Mouse (Mus musculus) intestine, embryonic 16.5 days (tissue): ENCODE results near the gene Serac1. TPM values are rescaled to one million over a fixed set of nuclear protein-coding genes. Genes with fewer than 3 reads are reported as not detected.

Source experiments
- ATAC-seq: fragments of 200-750 bp; cut with Nextera tagmentation; 2 replicates; pipeline ENCODE4 v1.8.0; 2017; ENCODE audit warnings: moderate TSS enrichment, moderate library complexity
- H3K27ac ChIP-seq: fragments of 300-500 bp; sonication (generic); 2 replicates; pipeline ENCODE4 v1.5.1; 2014; ENCODE audit warnings: mild to moderate bottlenecking, low read length
- H3K27me3 ChIP-seq: fragments of 300-500 bp; sonication (generic); replicated peaks from 2 replicates; pipeline ENCODE4 v1.6.1; 2014; ENCODE audit warnings: low read length, control low read depth, mixed read lengths; ENCODE audit not compliant: control insufficient read depth, insufficient read depth
- H3K36me3 ChIP-seq: fragments of 300-500 bp; sonication (generic); 2 replicates; pipeline ENCODE4 v1.6.1; 2014; ENCODE audit warnings: low read length, control low read depth; ENCODE audit not compliant: control insufficient read depth, insufficient read depth
- H3K4me1 ChIP-seq: fragments of 300-500 bp; sonication (generic); 2 replicates; pipeline ENCODE4 v1.6.1; 2014; ENCODE audit warnings: low read length, control low read depth, mixed read lengths; ENCODE audit not compliant: control insufficient read depth, insufficient read depth
- H3K4me2 ChIP-seq: fragments of 300-500 bp; sonication (generic); 2 replicates; pipeline ENCODE4 v1.6.1; 2014; ENCODE audit warnings: low read depth, low read length, control low read depth
- H3K4me3 ChIP-seq: fragments of 300-500 bp; sonication (generic); 2 replicates; pipeline ENCODE4 v1.5.1; 2014; ENCODE audit warnings: mild to moderate bottlenecking, low read length
- H3K9ac ChIP-seq: fragments of 300-500 bp; sonication (generic); 2 replicates; pipeline ENCODE4 v1.6.1; 2014; ENCODE audit warnings: low read depth, low read length
- H3K9me3 ChIP-seq: fragments of 300-500 bp; sonication (generic); 2 replicates; pipeline ENCODE4 v1.6.1; 2016; ENCODE audit warnings: low read length, control low read depth; ENCODE audit not compliant: control insufficient read depth
- WGBS: fragments of 180-500 bp; shearing (Covaris S2); extraction: QIAGEN DNeasy Blood & Tissue Kit; methylation state at CpG from one replicate; pipeline ENCODE4 v1.1.7; 2014; 5-methylcytosine and 5-hydroxymethylcytosine counted together
- polyA plus RNA-seq: library from polyadenylated mRNA; unstranded; fragments of >200 nt; fragmentation: Nextera tagmentation; extraction: Ambion mirVana; gene quantifications from 2 replicates; pipeline ENCODE4 v1.2.1, GENCODE M21; 2015

Serac1 gene
- polyA plus RNA-seq, 1 experiment from 2014 or later = 4.6 TPM

DNA sequence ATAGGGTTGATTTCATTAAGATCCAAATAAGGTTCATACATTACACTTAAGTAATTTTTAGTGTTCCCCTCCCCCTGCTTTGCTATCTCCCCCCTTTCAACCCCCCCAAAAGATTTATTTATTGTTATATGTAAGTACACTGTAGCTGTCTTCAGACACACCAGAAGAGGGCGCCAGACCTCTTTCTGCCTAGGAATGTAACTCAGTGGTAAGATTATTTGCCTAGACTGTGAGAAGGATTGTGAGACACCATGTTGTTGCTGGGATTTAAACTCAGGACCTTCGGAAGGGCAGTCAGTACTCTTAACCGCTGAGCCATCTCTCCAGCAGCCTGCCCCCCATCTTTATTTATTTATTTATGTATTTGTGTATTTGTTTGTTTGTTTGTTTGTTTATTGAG is 31.4 kb upstream of the Serac1 start:
- Histone ChIP-seq H3K27me3 (no peaks in the 10 kb centered on the region), H3K4me2 (no peak overlapping the region), H3K9me3 (no peaks in the 10 kb centered on the region), H3K4me3 (no peak overlapping the region), H3K36me3 (no peaks in the 10 kb centered on the region; the same call in 1 of the 2 replicates), H3K27ac (no peak overlapping the region), H3K9ac (no peak overlapping the region), H3K4me1 (peaks cover 15% of the 10 kb centered on the region)
- 81% methylated on average over 3 of the region's 3 CpGs for WGBS
- ATAC-seq = no peak

DNA sequence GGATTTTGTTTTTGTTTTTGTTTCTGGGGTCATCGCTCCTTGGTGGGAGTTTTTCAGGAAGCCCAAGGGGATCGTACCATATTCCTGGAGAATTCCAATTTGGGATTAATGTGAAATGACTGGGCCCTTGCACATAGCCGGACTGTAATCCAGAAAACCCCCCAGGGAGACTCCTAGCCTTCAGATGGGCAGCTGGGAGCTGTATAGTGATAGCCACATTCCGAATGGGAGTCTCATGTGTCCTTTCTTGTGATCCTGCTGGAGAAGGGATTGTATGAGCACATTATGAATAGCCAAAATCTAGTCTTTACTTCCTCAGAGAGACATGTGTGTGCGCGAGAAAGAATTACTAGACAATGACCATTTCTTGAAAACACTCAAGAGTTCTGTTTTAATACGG is 28.6 kb upstream of the Serac1 start:
- Histone ChIP-seq H3K27ac (no peak overlapping the region), H3K36me3 (no peaks in the 10 kb centered on the region; the same call in 1 of the 2 replicates), H3K4me3 (peak overlapping the region; percentile 93), H3K9me3 (no peaks in the 10 kb centered on the region), H3K27me3 (no peaks in the 10 kb centered on the region), H3K9ac (peak overlapping the region; percentile 94), H3K4me2 (peak overlapping the region; percentile 74), H3K4me1 (peaks cover 17% of the 10 kb centered on the region)
- ATAC-seq = no peak
- WGBS = 56% methylated on average over 7 of the region's 7 CpGs

GRCm38 (mm10) chr17:6107015-6107601 is 27.6 kb upstream of the Serac1 start:
- no peaks in the 10 kb centered on the region for H3K9me3 ChIP-seq
- peak overlapping the region; percentile 93 for H3K27ac ChIP-seq
- H3K4me3 ChIP-seq = peak overlapping the region; percentile 93
- H3K27me3 ChIP-seq = no peaks in the 10 kb centered on the region
- peak overlapping the region; percentile 74 for H3K4me2 ChIP-seq
- peak overlapping the region; percentile 94 for H3K9ac ChIP-seq
- peak; percentile 32 for ATAC-seq
- under 1% methylated on average over 43 of the region's 50 CpGs for WGBS
- peaks cover 17% of the 10 kb centered on the region for H3K4me1 ChIP-seq
- no peaks in the 10 kb centered on the region; the same call in 1 of the 2 replicates for H3K36me3 ChIP-seq

- Histone ChIP-seq H3K27ac (peak within 1 kb of the TSS; percentile 93), H3K27me3 (no peaks in the 10 kb centered on the region), H3K4me3 (peak within 1 kb of the TSS; percentile 93), H3K36me3 (no peaks in the 10 kb centered on the region; the same call in 1 of the 2 replicates), H3K4me2 (peak within 1 kb of the TSS; percentile 80), H3K9ac (peak within 1 kb of the TSS; percentile 94), H3K4me1 (peaks cover 17% of the 10 kb centered on the region), H3K9me3 (no peaks in the 10 kb centered on the region)
- under 1% methylated on average over 60 of the region's 76 CpGs for WGBS
- peak; percentile 97 for ATAC-seq
Measured at GRCm38 (mm10) chr17:6106361-6107014, 26.9 kb upstream of the Serac1 start, which contains the start of gene Tulp4. Gene Tulp4 (plus strand): TSS chr17:6106437.

DNA sequence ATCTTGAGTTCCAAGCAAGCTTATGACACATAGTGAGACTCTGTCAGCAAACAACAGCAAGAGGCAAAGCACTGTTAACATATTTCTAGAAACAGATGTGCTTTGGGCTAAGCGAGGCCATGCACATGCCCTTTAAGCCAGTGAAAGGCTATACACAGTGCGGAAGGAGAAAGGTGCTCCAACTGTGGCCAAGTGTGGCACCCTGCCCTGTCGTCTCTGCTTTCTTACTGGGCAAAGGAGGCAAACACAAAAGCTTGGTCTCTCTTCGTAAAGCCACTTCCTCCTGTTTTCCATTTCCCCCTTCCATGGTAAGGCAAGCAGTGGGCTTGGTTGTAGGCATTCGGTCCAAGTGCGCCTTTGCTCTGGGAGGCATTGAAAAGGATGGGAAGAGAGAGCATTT is 24.0 kb upstream of the Serac1 start:
- H3K27ac ChIP-seq = no peak overlapping the region
- peaks cover 8% of the 10 kb centered on the region for H3K4me1 ChIP-seq
- H3K36me3 ChIP-seq = no peaks in the 10 kb centered on the region
- H3K27me3 ChIP-seq = no peaks in the 10 kb centered on the region
- H3K9me3 ChIP-seq = no peaks in the 10 kb centered on the region
- no peak overlapping the region for H3K4me2 ChIP-seq
- 82% methylated on average over 6 of the region's 6 CpGs for WGBS
- no peak overlapping the region for H3K4me3 ChIP-seq
- H3K9ac ChIP-seq = no peak overlapping the region
- no peak for ATAC-seq

DNA sequence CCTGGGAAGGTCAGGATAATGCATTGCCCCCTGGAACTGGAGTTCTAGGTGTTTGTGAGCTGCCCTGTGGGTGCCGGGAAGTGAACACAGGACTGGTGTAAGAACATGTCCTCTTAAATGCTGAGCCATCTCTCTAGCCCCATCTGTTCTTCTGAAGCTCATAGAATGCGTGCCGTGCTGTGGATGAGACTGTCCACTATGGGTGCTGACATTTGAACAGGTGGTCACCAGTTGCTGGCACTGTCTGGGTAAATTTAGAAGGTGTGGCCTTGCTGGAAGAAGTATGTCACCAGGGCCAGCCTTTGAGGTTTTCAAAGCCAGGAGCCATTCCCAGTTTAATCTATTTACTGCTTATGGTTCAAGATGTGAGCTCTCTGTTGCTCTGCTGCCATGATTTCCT is 22.7 kb upstream of the Serac1 start:
- Histone ChIP-seq H3K36me3 (no peaks in the 10 kb centered on the region), H3K27ac (no peak overlapping the region), H3K4me2 (no peak overlapping the region), H3K4me3 (no peak overlapping the region), H3K4me1 (0 out of 2 replicates have a peak, but pooled peaks cover 2% of the 10 kb centered on the region), H3K9me3 (no peaks in the 10 kb centered on the region), H3K9ac (no peak overlapping the region), H3K27me3 (no peaks in the 10 kb centered on the region)
- ATAC-seq = no peak
- WGBS = 93% methylated on average over 3 of the region's 3 CpGs

GRCm38 (mm10) chr17:6097884-6098283 is 18.3 kb upstream of the Serac1 start:
- Histone ChIP-seq H3K9ac (no peak overlapping the region), H3K4me2 (no peak overlapping the region), H3K9me3 (no peaks in the 10 kb centered on the region), H3K4me3 (no peak overlapping the region), H3K27me3 (no peaks in the 10 kb centered on the region), H3K36me3 (no peaks in the 10 kb centered on the region), H3K27ac (no peak overlapping the region), H3K4me1 (no peaks in the 10 kb centered on the region)
- peak; percentile 71 for ATAC-seq
- WGBS = 31% methylated on average over 4 of the region's 4 CpGs

DNA sequence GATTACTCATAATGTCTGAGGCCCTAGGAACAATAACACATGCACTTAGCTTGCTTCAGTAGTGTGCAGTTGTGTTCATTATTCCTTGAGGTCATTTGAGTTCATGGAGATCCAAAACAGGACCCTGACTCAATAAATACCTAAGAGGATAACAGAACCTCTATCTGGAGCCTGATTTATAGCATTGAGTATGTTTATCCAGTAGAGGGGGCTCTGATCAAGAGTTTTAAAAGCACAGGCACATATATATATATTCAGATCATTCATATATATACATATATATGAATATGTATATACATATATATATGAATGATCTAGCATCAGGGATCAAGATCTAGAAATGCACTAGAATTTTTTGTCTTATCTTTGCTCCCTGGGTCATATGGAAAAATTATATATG is 16.0 kb upstream of the Serac1 start:
- no peak for ATAC-seq
- no peaks in the 10 kb centered on the region for H3K36me3 ChIP-seq
- H3K4me2 ChIP-seq = no peak overlapping the region
- H3K27me3 ChIP-seq = no peaks in the 10 kb centered on the region
- no peaks in the 10 kb centered on the region for H3K4me1 ChIP-seq
- H3K27ac ChIP-seq = no peak overlapping the region
- no peak overlapping the region for H3K9ac ChIP-seq
- no peaks in the 10 kb centered on the region for H3K9me3 ChIP-seq
- no peak overlapping the region for H3K4me3 ChIP-seq

GRCm38 (mm10) chr17:6091604-6092003 is 12.1 kb upstream of the Serac1 start:
- Histone ChIP-seq H3K9me3 (no peaks in the 10 kb centered on the region), H3K27ac (no peak overlapping the region), H3K4me2 (no peak overlapping the region), H3K9ac (no peak overlapping the region), H3K36me3 (no peaks in the 10 kb centered on the region), H3K4me1 (no peaks in the 10 kb centered on the region), H3K4me3 (no peak overlapping the region), H3K27me3 (no peaks in the 10 kb centered on the region)
- 85% methylated on average over 6 of the region's 6 CpGs for WGBS
- no peak for ATAC-seq
